Mouse (Mus musculus) thymus, adult 2 months (tissue): ENCODE data around the gene Plppr4. TPM values are rescaled to one million over a fixed set of nuclear protein-coding genes. Genes with fewer than 3 reads are reported as not detected.

Source experiments
- DNase-seq: peaks from one replicate; pipeline ENCODE4 v3.0.0; 2021
- H3K27ac ChIP-seq: fragments of 200-500 bp; 2 replicates; pipeline ENCODE4 v1.5.1; 2012; ENCODE audit warnings: low read length, control low read depth; ENCODE audit not compliant: control insufficient read depth, insufficient read depth
- H3K27me3 ChIP-seq: fragments of 200-500 bp; 2 replicates; pipeline ENCODE4 v1.6.1; 2012; ENCODE audit warnings: mild to moderate bottlenecking, low read length, moderate library complexity, mixed read lengths; ENCODE audit not compliant: control insufficient read depth, insufficient read depth
- H3K36me3 ChIP-seq: fragments of 200-500 bp; 2 replicates; pipeline ENCODE4 v1.6.1; 2012; ENCODE audit warnings: mild to moderate bottlenecking, low read length, moderate library complexity; ENCODE audit not compliant: control insufficient read depth, insufficient read depth
- H3K4me1 ChIP-seq: fragments of 200-500 bp; replicated peaks from 2 replicates; pipeline ENCODE4 v1.6.1; 2012; ENCODE audit warnings: low read length; ENCODE audit not compliant: control insufficient read depth, insufficient read depth
- H3K4me3 ChIP-seq: fragments of 200-500 bp; 2 replicates; pipeline ENCODE4 v1.5.1; 2012; ENCODE audit warnings: mild to moderate bottlenecking, low read length, control low read depth, moderate library complexity; ENCODE audit not compliant: control insufficient read depth, insufficient read depth
- CTCF ChIP-seq: fragments of 200-500 bp; IDR thresholded peaks from 2 replicates; pipeline ENCODE4 v1.5.1; 2012; ENCODE audit warnings: mild to moderate bottlenecking, control low read depth, low read length, moderate library complexity, borderline replicate concordance; ENCODE audit not compliant: control insufficient read depth, poor library complexity, insufficient read depth; ENCODE audit errors: extremely low read depth
- POLR2A ChIP-seq: fragments of 200-500 bp; IDR thresholded peaks from 2 replicates; pipeline ENCODE4 v1.6.1; 2012; ENCODE audit warnings: mild to moderate bottlenecking, low read length, control low read depth, moderate library complexity; ENCODE audit not compliant: control insufficient read depth, poor library complexity, insufficient read depth; ENCODE audit errors: extremely low read depth
- WGBS: fragments of 180-500 bp; shearing (Covaris S2); methylation state at CpG from one replicate; pipeline ENCODE4 v1.1.7; 2018; 5-methylcytosine and 5-hydroxymethylcytosine counted together
- polyA plus RNA-seq: library from polyadenylated mRNA; depleted of rRNA; stranded (reverse); fragments of >200 nt; gene quantifications from 2 replicates; pipeline ENCODE4 v1.2.3, GENCODE M21; 2012

Gene Plppr4
- polyA plus RNA-seq, 1 experiment = 2.0 TPM

GRCm38 (mm10) chr3:117357367-117357766, 3.3 kb downstream of the Plppr4 start:
- Histone ChIP-seq H3K4me3 (no peak overlapping the region), H3K27ac (no peak overlapping the region), H3K27me3 (no peaks in the 10 kb centered on the region), H3K36me3 (no peaks in the 10 kb centered on the region), H3K4me1 (no peaks in the 10 kb centered on the region)
- 86% methylated on average over 3 of the region's 3 CpGs for WGBS
- TF ChIP-seq POLR2A (no peak), CTCF (no peak)
- DNase-seq = no peak

- no peak overlapping the region for H3K4me3 ChIP-seq
- no peak overlapping the region for H3K27ac ChIP-seq
- WGBS = 79% methylated on average over 2 of the region's 2 CpGs
- no peaks in the 10 kb centered on the region for H3K4me1 ChIP-seq
- no peak for DNase-seq
- no peaks in the 10 kb centered on the region for H3K27me3 ChIP-seq
- no peaks in the 10 kb centered on the region for H3K36me3 ChIP-seq
- TF ChIP-seq CTCF (no peak), POLR2A (no peak)
Measured at GRCm38 (mm10) chr3:117353940-117354339, 6.7 kb downstream of the Plppr4 start.

GRCm38 (mm10) chr3:117346351-117346750, 14.3 kb downstream of the Plppr4 start:
- DNase-seq = no peak
- no peak overlapping the region for H3K4me3 ChIP-seq
- 91% methylated on average over 1 of the region's 1 CpGs for WGBS
- H3K27ac ChIP-seq = no peak overlapping the region
- no peaks in the 10 kb centered on the region for H3K4me1 ChIP-seq
- TF ChIP-seq POLR2A (no peak), CTCF (no peak)
- H3K36me3 ChIP-seq = no peaks in the 10 kb centered on the region
- no peaks in the 10 kb centered on the region for H3K27me3 ChIP-seq

GRCm38 (mm10) chr3:117331502-117331901, 29.2 kb downstream of the Plppr4 start:
- H3K27me3 ChIP-seq = no peaks in the 10 kb centered on the region
- no peak for DNase-seq
- TF ChIP-seq CTCF = no peak
- TF ChIP-seq POLR2A = no peak
- H3K27ac ChIP-seq = no peak overlapping the region
- H3K4me3 ChIP-seq = no peak overlapping the region
- WGBS = 93% methylated on average over 10 of the region's 10 CpGs
- no peaks in the 10 kb centered on the region for H3K4me1 ChIP-seq
- H3K36me3 ChIP-seq = no peaks in the 10 kb centered on the region

GRCm38 (mm10) chr3:117329485-117329884, 31.2 kb downstream of the Plppr4 start:
- H3K36me3 ChIP-seq = no peaks in the 10 kb centered on the region
- TF ChIP-seq CTCF (no peak), POLR2A (no peak)
- no peaks in the 10 kb centered on the region for H3K27me3 ChIP-seq
- no peak for DNase-seq
- 83% methylated on average over 6 of the region's 6 CpGs for WGBS
- no peak overlapping the region for H3K27ac ChIP-seq
- no peak overlapping the region for H3K4me3 ChIP-seq
- H3K4me1 ChIP-seq = no peaks in the 10 kb centered on the region

GRCm38 (mm10) chr3:117326551-117326950, 34.1 kb downstream of the Plppr4 start:
- TF ChIP-seq POLR2A (no peak), CTCF (no peak)
- Histone ChIP-seq H3K36me3 (no peaks in the 10 kb centered on the region), H3K27me3 (no peaks in the 10 kb centered on the region), H3K4me1 (no peaks in the 10 kb centered on the region), H3K27ac (no peak overlapping the region), H3K4me3 (no peak overlapping the region)
- DNase-seq = no peak
- 88% methylated on average over 5 of the region's 5 CpGs for WGBS

GRCm38 (mm10) chr3:117319671-117320070, 41.0 kb downstream of the Plppr4 start:
- Histone ChIP-seq H3K27me3 (no peaks in the 10 kb centered on the region), H3K36me3 (no peaks in the 10 kb centered on the region), H3K4me3 (no peak overlapping the region), H3K4me1 (no peaks in the 10 kb centered on the region), H3K27ac (no peak overlapping the region)
- TF ChIP-seq CTCF = no peak
- TF ChIP-seq POLR2A = no peak
- DNase-seq = no peak
- WGBS = 44% methylated on average over 3 of the region's 3 CpGs
